Mouse (Mus musculus): ENCODE results near the gene Usp15. TPM values are rescaled to one million over a fixed set of nuclear protein-coding genes. Genes with fewer than 3 reads are reported as not detected.

The Usp15 gene
- polyA plus RNA-seq (2014; fragmentation: Illumina TruSeq; extraction: RNeasy Lipid Tissue Mini Kit (QIAGEN cat#74804); ENCODE audit: low read depth, low replicate concordance), result 135 TPM

GRCm38 (mm10) chr10:123196835-123197559 lies at the start of gene Usp15:
TSS of gene Usp15 (minus strand) at chr10:123196995.

GRCm38 (mm10) chr10:123076245-123077023 lies 120.4 kb downstream of the Usp15 start, which contains the start of gene Mon2:
TSS of gene Mon2 (minus strand) at chr10:123076505.

Other genes with a start within 250 kb of the Usp15 start
- gene Mon2, start 120.5 kb downstream of the Usp15 start, polyA plus RNA-seq (2014; fragmentation: Illumina TruSeq; extraction: RNeasy Lipid Tissue Mini Kit (QIAGEN cat#74804); ENCODE audit: low read depth, low replicate concordance), result 46.3 TPM
- gene Fam19a2, start 67.0 kb upstream of the Usp15 start, polyA plus RNA-seq (2014; fragmentation: Illumina TruSeq; extraction: RNeasy Lipid Tissue Mini Kit (QIAGEN cat#74804); ENCODE audit: low read depth, low replicate concordance), result not detected

All from kidney, adult 10 weeks (tissue).